Mouse (Mus musculus): ENCODE measurements around the gene Dpp6. TPM values are rescaled to one million over a fixed set of nuclear protein-coding genes. Genes with fewer than 3 reads are reported as not detected.

The Dpp6 gene
- polyA plus RNA-seq, 1 experiment from 2014 or later = 3.1 TPM

- Histone ChIP-seq H3K27ac (ENCODE audit: low read length) (no peak overlapping the region), H3K9me3 (ENCODE audit: control insufficient read depth, low read depth, low read length) (no peaks in the 10 kb centered on the region), H3K36me3 (ENCODE audit: control insufficient read depth, insufficient read depth, low read length) (no peaks in the 10 kb centered on the region), H3K4me1 (ENCODE audit: control insufficient read depth, insufficient read depth, low read length) (no peaks in the 10 kb centered on the region), H3K9ac (replicated peaks; ENCODE audit: low read depth, low read length) (no peak overlapping the region), H3K4me2 (replicated peaks; ENCODE audit: low read depth, low read length) (no peak overlapping the region), H3K27me3 (ENCODE audit: control insufficient read depth, insufficient read depth, low read length) (no peaks in the 10 kb centered on the region), H3K4me3 (ENCODE audit: low read depth, low read length) (no peak overlapping the region)
- WGBS = 93% methylated on average over 1 of the region's 1 CpGs
- ATAC-seq (ENCODE audit: insufficient number of reproducible peaks, insufficient read depth, low FRiP score, low read depth) = no peak
Measured at GRCm38 (mm10) chr5:27526906-27527305, 709.9 kb downstream of the Dpp6 start.

GRCm38 (mm10) chr5:27544816-27545270 is 727.8 kb downstream of the Dpp6 start:
- ATAC-seq (ENCODE audit: insufficient number of reproducible peaks, insufficient read depth, low FRiP score, low read depth) = peak; percentile 46; the same call in 1 of the 2 replicates
- no peak overlapping the region for H3K27ac ChIP-seq (ENCODE audit: low read length)
- H3K4me3 ChIP-seq (ENCODE audit: low read depth, low read length) = no peak overlapping the region
- no peak overlapping the region for H3K9ac ChIP-seq (replicated peaks; ENCODE audit: low read depth, low read length)
- H3K4me1 ChIP-seq (ENCODE audit: control insufficient read depth, insufficient read depth, low read length) = no peaks in the 10 kb centered on the region
- H3K9me3 ChIP-seq (ENCODE audit: control insufficient read depth, low read depth, low read length) = no peaks in the 10 kb centered on the region
- H3K36me3 ChIP-seq (ENCODE audit: control insufficient read depth, insufficient read depth, low read length) = no peaks in the 10 kb centered on the region
- no peaks in the 10 kb centered on the region for H3K27me3 ChIP-seq (ENCODE audit: control insufficient read depth, insufficient read depth, low read length)
- no peak overlapping the region for H3K4me2 ChIP-seq (replicated peaks; ENCODE audit: low read depth, low read length)
- 8% methylated on average over 2 of the region's 2 CpGs for WGBS

GRCm38 (mm10) chr5:27549291-27549690 is 732.3 kb downstream of the Dpp6 start:
- no peak overlapping the region for H3K4me2 ChIP-seq (replicated peaks; ENCODE audit: low read depth, low read length)
- no peaks in the 10 kb centered on the region for H3K27me3 ChIP-seq (ENCODE audit: control insufficient read depth, insufficient read depth, low read length)
- no peaks in the 10 kb centered on the region for H3K4me1 ChIP-seq (ENCODE audit: control insufficient read depth, insufficient read depth, low read length)
- H3K27ac ChIP-seq (ENCODE audit: low read length) = no peak overlapping the region
- no peak for ATAC-seq (ENCODE audit: insufficient number of reproducible peaks, insufficient read depth, low FRiP score, low read depth)
- H3K36me3 ChIP-seq (ENCODE audit: control insufficient read depth, insufficient read depth, low read length) = no peaks in the 10 kb centered on the region
- no peak overlapping the region for H3K4me3 ChIP-seq (ENCODE audit: low read depth, low read length)
- 77% methylated on average over 4 of the region's 4 CpGs for WGBS
- no peaks in the 10 kb centered on the region for H3K9me3 ChIP-seq (ENCODE audit: control insufficient read depth, low read depth, low read length)
- H3K9ac ChIP-seq (replicated peaks; ENCODE audit: low read depth, low read length) = no peak overlapping the region

GRCm38 (mm10) chr5:27565700-27566099 is 748.7 kb downstream of the Dpp6 start:
- Histone ChIP-seq H3K4me2 (replicated peaks; ENCODE audit: low read depth, low read length) (no peak overlapping the region), H3K27ac (ENCODE audit: low read length) (no peak overlapping the region), H3K9ac (replicated peaks; ENCODE audit: low read depth, low read length) (no peak overlapping the region), H3K4me1 (ENCODE audit: control insufficient read depth, insufficient read depth, low read length) (no peaks in the 10 kb centered on the region), H3K4me3 (ENCODE audit: low read depth, low read length) (no peak overlapping the region), H3K27me3 (ENCODE audit: control insufficient read depth, insufficient read depth, low read length) (no peaks in the 10 kb centered on the region), H3K9me3 (ENCODE audit: control insufficient read depth, low read depth, low read length) (no peaks in the 10 kb centered on the region), H3K36me3 (ENCODE audit: control insufficient read depth, insufficient read depth, low read length) (no peaks in the 10 kb centered on the region)
- ATAC-seq (ENCODE audit: insufficient number of reproducible peaks, insufficient read depth, low FRiP score, low read depth) = no peak
- 63% methylated on average over 7 of the region's 7 CpGs for WGBS

- no peaks in the 10 kb centered on the region for H3K27me3 ChIP-seq (ENCODE audit: control insufficient read depth, insufficient read depth, low read length)
- H3K4me2 ChIP-seq (replicated peaks; ENCODE audit: low read depth, low read length) = no peak overlapping the region
- H3K27ac ChIP-seq (ENCODE audit: low read length) = no peak overlapping the region
- no peak for ATAC-seq (ENCODE audit: insufficient number of reproducible peaks, insufficient read depth, low FRiP score, low read depth)
- no peaks in the 10 kb centered on the region for H3K4me1 ChIP-seq (ENCODE audit: control insufficient read depth, insufficient read depth, low read length)
- H3K36me3 ChIP-seq (ENCODE audit: control insufficient read depth, insufficient read depth, low read length) = no peaks in the 10 kb centered on the region
- H3K9me3 ChIP-seq (ENCODE audit: control insufficient read depth, low read depth, low read length) = no peaks in the 10 kb centered on the region
- no peak overlapping the region for H3K4me3 ChIP-seq (ENCODE audit: low read depth, low read length)
- no peak overlapping the region for H3K9ac ChIP-seq (replicated peaks; ENCODE audit: low read depth, low read length)
- 45% methylated on average over 8 of the region's 8 CpGs for WGBS
Measured at GRCm38 (mm10) chr5:27587970-27588758, 771.2 kb downstream of the Dpp6 start.

- Histone ChIP-seq H3K9ac (replicated peaks; ENCODE audit: low read depth, low read length) (no peak overlapping the region), H3K27me3 (ENCODE audit: control insufficient read depth, insufficient read depth, low read length) (no peaks in the 10 kb centered on the region), H3K4me1 (ENCODE audit: control insufficient read depth, insufficient read depth, low read length) (no peaks in the 10 kb centered on the region), H3K4me3 (ENCODE audit: low read depth, low read length) (no peak overlapping the region), H3K4me2 (replicated peaks; ENCODE audit: low read depth, low read length) (no peak overlapping the region), H3K27ac (ENCODE audit: low read length) (no peak overlapping the region), H3K36me3 (ENCODE audit: control insufficient read depth, insufficient read depth, low read length) (no peaks in the 10 kb centered on the region), H3K9me3 (ENCODE audit: control insufficient read depth, low read depth, low read length) (no peaks in the 10 kb centered on the region)
- 88% methylated on average over 1 of the region's 1 CpGs for WGBS
- no peak for ATAC-seq (ENCODE audit: insufficient number of reproducible peaks, insufficient read depth, low FRiP score, low read depth)
Measured at GRCm38 (mm10) chr5:27604132-27604531, 787.1 kb downstream of the Dpp6 start.

- H3K9me3 ChIP-seq (ENCODE audit: control insufficient read depth, low read depth, low read length) = no peaks in the 10 kb centered on the region
- H3K4me2 ChIP-seq (replicated peaks; ENCODE audit: low read depth, low read length) = no peak overlapping the region
- no peaks in the 10 kb centered on the region for H3K4me1 ChIP-seq (ENCODE audit: control insufficient read depth, insufficient read depth, low read length)
- H3K36me3 ChIP-seq (ENCODE audit: control insufficient read depth, insufficient read depth, low read length) = no peaks in the 10 kb centered on the region
- H3K9ac ChIP-seq (replicated peaks; ENCODE audit: low read depth, low read length) = no peak overlapping the region
- 29% methylated on average over 7 of the region's 7 CpGs for WGBS
- H3K4me3 ChIP-seq (ENCODE audit: low read depth, low read length) = no peak overlapping the region
- no peaks in the 10 kb centered on the region for H3K27me3 ChIP-seq (ENCODE audit: control insufficient read depth, insufficient read depth, low read length)
- no peak overlapping the region for H3K27ac ChIP-seq (ENCODE audit: low read length)
- no peak for ATAC-seq (ENCODE audit: insufficient number of reproducible peaks, insufficient read depth, low FRiP score, low read depth)
Measured at GRCm38 (mm10) chr5:27615769-27616168, 798.8 kb downstream of the Dpp6 start.

- Histone ChIP-seq H3K36me3 (ENCODE audit: control insufficient read depth, insufficient read depth, low read length) (no peaks in the 10 kb centered on the region), H3K4me2 (replicated peaks; ENCODE audit: low read depth, low read length) (no peak overlapping the region), H3K9ac (replicated peaks; ENCODE audit: low read depth, low read length) (no peak overlapping the region), H3K27ac (ENCODE audit: low read length) (no peak overlapping the region), H3K27me3 (ENCODE audit: control insufficient read depth, insufficient read depth, low read length) (no peaks in the 10 kb centered on the region), H3K9me3 (ENCODE audit: control insufficient read depth, low read depth, low read length) (no peaks in the 10 kb centered on the region), H3K4me3 (ENCODE audit: low read depth, low read length) (no peak overlapping the region), H3K4me1 (ENCODE audit: control insufficient read depth, insufficient read depth, low read length) (no peaks in the 10 kb centered on the region)
- ATAC-seq (ENCODE audit: insufficient number of reproducible peaks, insufficient read depth, low FRiP score, low read depth) = no peak
Measured at GRCm38 (mm10) chr5:27621811-27622210, 804.8 kb downstream of the Dpp6 start.

- Histone ChIP-seq H3K9ac (replicated peaks; ENCODE audit: low read depth, low read length) (no peak overlapping the region), H3K9me3 (ENCODE audit: control insufficient read depth, low read depth, low read length) (no peaks in the 10 kb centered on the region), H3K27ac (ENCODE audit: low read length) (no peak overlapping the region), H3K4me2 (replicated peaks; ENCODE audit: low read depth, low read length) (no peak overlapping the region), H3K4me1 (ENCODE audit: control insufficient read depth, insufficient read depth, low read length) (no peaks in the 10 kb centered on the region), H3K4me3 (ENCODE audit: low read depth, low read length) (no peak overlapping the region), H3K36me3 (ENCODE audit: control insufficient read depth, insufficient read depth, low read length) (no peaks in the 10 kb centered on the region), H3K27me3 (ENCODE audit: control insufficient read depth, insufficient read depth, low read length) (no peaks in the 10 kb centered on the region)
- no peak for ATAC-seq (ENCODE audit: insufficient number of reproducible peaks, insufficient read depth, low FRiP score, low read depth)
- 72% methylated on average over 1 of the region's 1 CpGs for WGBS
Measured at GRCm38 (mm10) chr5:27623876-27624275, 806.9 kb downstream of the Dpp6 start.

Measured in stomach, embryonic 14.5 days (tissue).